Comparison of ENCODE assay signal across 8 mouse cellular contexts in genomic region chr5:44798056-44798455, GRCm38 (mm10). TPM values are rescaled to one million over a fixed set of nuclear protein-coding genes. Genes with fewer than 3 reads are reported as not detected.
DNase-seq lines count a peak whose midpoint lies in the region; ATAC-seq lines count a peak whose summit lies in the region.

No protein-coding gene starts in this region.

- H3K4me1 ChIP-seq in heart, embryonic 12.5 days (replicated peaks), result no peaks in the 10 kb centered on the region
- peaks cover 7% of the 10 kb centered on the region for H3K4me1 ChIP-seq in brown adipose tissue, adult 24 weeks (ENCODE audit: control insufficient read depth, insufficient read depth, insufficient read length, low read length)
- peaks cover 15% of the 10 kb centered on the region for H3K4me1 ChIP-seq in hindbrain, embryonic 14.5 days (replicated peaks; ENCODE audit: control insufficient read depth, insufficient read depth, low read length)
- H3K4me1 ChIP-seq in midbrain, embryonic 12.5 days, result peaks cover 20% of the 10 kb centered on the region; the same call in 1 of the 2 replicates

- peak overlapping the region; percentile 52 for H3K4me3 ChIP-seq in heart, embryonic 12.5 days
- peak overlapping the region; percentile 56 for H3K4me3 ChIP-seq in brown adipose tissue, adult 24 weeks (ENCODE audit: insufficient read depth, low read depth, low read length)
- peak overlapping the region; percentile 42 for H3K4me3 ChIP-seq in hindbrain, embryonic 14.5 days (replicated peaks; ENCODE audit: low read length)
- peak overlapping the region; percentile 40 for H3K4me3 ChIP-seq in midbrain, embryonic 12.5 days

- no peak for DNase-seq in heart, postnatal 14 days
- DNase-seq in hindbrain, embryonic 14.5 days (ENCODE audit: low spot score), result no peak
- DNase-seq in left cerebral cortex, adult 11 months (ENCODE audit: low spot score), result no peak
- DNase-seq in right cerebral cortex, postnatal 14 days, result no peak
- DNase-seq in adrenal gland, postnatal 36 days, result no peak

- H3K4me2 ChIP-seq in heart, embryonic 12.5 days, result peak overlapping the region; percentile 85
- H3K4me2 ChIP-seq in hindbrain, embryonic 14.5 days (replicated peaks), result peak overlapping the region; percentile 72
- H3K4me2 ChIP-seq in midbrain, embryonic 12.5 days (replicated peaks), result peak overlapping the region; percentile 66

- H3K9ac ChIP-seq in heart, embryonic 12.5 days, result peak overlapping the region; percentile 58; the same call in 1 of the 2 replicates
- peak overlapping the region; percentile 59 for H3K9ac ChIP-seq in hindbrain, embryonic 14.5 days
- H3K9ac ChIP-seq in midbrain, embryonic 12.5 days (replicated peaks), result no peak overlapping the region

- ATAC-seq in heart, embryonic 12.5 days (ENCODE audit: insufficient number of reproducible peaks, low FRiP score), result no peak
- ATAC-seq in hindbrain, embryonic 14.5 days (ENCODE audit: low FRiP score), result no peak
- no peak for ATAC-seq in midbrain, embryonic 12.5 days (ENCODE audit: low FRiP score, low read depth)

- H3K27ac ChIP-seq in heart, embryonic 12.5 days (ENCODE audit: poor library complexity, severe bottlenecking), result no peak overlapping the region
- peak overlapping the region; percentile 70 for H3K27ac ChIP-seq in brown adipose tissue, adult 24 weeks (replicated peaks; ENCODE audit: low read depth, low read length)
- H3K27ac ChIP-seq in hindbrain, embryonic 14.5 days, result no peak overlapping the region
- H3K27ac ChIP-seq in midbrain, embryonic 12.5 days (replicated peaks), result no peak overlapping the region

- 23% methylated on average over 2 of the region's 2 CpGs for WGBS in heart, embryonic 12.5 days
- 12% methylated on average over 2 of the region's 2 CpGs for WGBS in hindbrain, embryonic 14.5 days
- WGBS in midbrain, embryonic 12.5 days, result 17% methylated on average over 2 of the region's 2 CpGs

- H3K27me3 ChIP-seq in heart, embryonic 12.5 days (replicated peaks), result no peaks in the 10 kb centered on the region
- no peaks in the 10 kb centered on the region for H3K27me3 ChIP-seq in hindbrain, embryonic 14.5 days (ENCODE audit: control insufficient read depth, insufficient read depth, low read length)
- H3K27me3 ChIP-seq in midbrain, embryonic 12.5 days, result peaks cover 4% of the 10 kb centered on the region; the same call in 1 of the 2 replicates

- intact Hi-C loops in heart, postnatal 14 days (cut with DNase I), result loop anchor here (5.0 kb wide), 1 partner anchor 86 kb away; no protein-coding TSS in a partner anchor

- no peaks in the 10 kb centered on the region for H3K9me3 ChIP-seq in heart, embryonic 12.5 days (replicated peaks)
- no peaks in the 10 kb centered on the region for H3K9me3 ChIP-seq in hindbrain, embryonic 14.5 days (ENCODE audit: control insufficient read depth, low read length)
- no peaks in the 10 kb centered on the region for H3K9me3 ChIP-seq in midbrain, embryonic 12.5 days

- no peaks in the 10 kb centered on the region for H3K36me3 ChIP-seq in heart, embryonic 12.5 days
- H3K36me3 ChIP-seq in hindbrain, embryonic 14.5 days (replicated peaks; ENCODE audit: control insufficient read depth, insufficient read depth), result no peaks in the 10 kb centered on the region
- H3K36me3 ChIP-seq in midbrain, embryonic 12.5 days, result no peaks in the 10 kb centered on the region

RNA-seq across cellular contexts. Expression of gene Ldb2, which starts 1.4 kb away (rescaled TPM):
- polyA plus RNA-seq in heart, embryonic 12.5 days (2016; fragmentation: Nextera tagmentation; extraction: Ambion mirVana), result 8.8 and 10.4 TPM in 2 replicates
- 10 to 100 TPM; 12.7 to 14.4 TPM for total RNA-seq in heart, postnatal 14 days (2021)
- polyA plus RNA-seq in brown adipose tissue, adult 24 weeks (2012; ENCODE audit: insufficient read depth, insufficient read length, missing spikeins), result 3.6 and 4.3 TPM in 2 replicates
- 40.5 and 44.1 TPM in 2 replicates for polyA plus RNA-seq in hindbrain, embryonic 14.5 days (2014; fragmentation: Nextera tagmentation; extraction: Ambion mirVana)
- 14.3 and 15.9 TPM in 2 replicates for polyA plus RNA-seq in midbrain, embryonic 12.5 days (2016; fragmentation: Nextera tagmentation; extraction: Ambion mirVana)
- 10 to 100 TPM; 20.1 to 32.7 TPM for total RNA-seq in adrenal gland, postnatal 36 days (2021)
